Mouse (Mus musculus) T-helper 1 cell (primary cell): ENCODE data around the gene Rer1.
"Not testable (repeated sequence)": the region's sequence is repeated elsewhere in the genome, so short reads cannot be mapped to it uniquely, and the experiment has no call there.

ENCODE experiments used
- in situ Hi-C: fragments of 300-600 bp; cut with MboI, MseI; formaldehyde crosslinking; loops from one replicate; pipeline ENCODE4 v1.15.1; 2025; ENCODE audit warnings: high pct_unique_total_duplicates

Rer1 gene

DNA sequence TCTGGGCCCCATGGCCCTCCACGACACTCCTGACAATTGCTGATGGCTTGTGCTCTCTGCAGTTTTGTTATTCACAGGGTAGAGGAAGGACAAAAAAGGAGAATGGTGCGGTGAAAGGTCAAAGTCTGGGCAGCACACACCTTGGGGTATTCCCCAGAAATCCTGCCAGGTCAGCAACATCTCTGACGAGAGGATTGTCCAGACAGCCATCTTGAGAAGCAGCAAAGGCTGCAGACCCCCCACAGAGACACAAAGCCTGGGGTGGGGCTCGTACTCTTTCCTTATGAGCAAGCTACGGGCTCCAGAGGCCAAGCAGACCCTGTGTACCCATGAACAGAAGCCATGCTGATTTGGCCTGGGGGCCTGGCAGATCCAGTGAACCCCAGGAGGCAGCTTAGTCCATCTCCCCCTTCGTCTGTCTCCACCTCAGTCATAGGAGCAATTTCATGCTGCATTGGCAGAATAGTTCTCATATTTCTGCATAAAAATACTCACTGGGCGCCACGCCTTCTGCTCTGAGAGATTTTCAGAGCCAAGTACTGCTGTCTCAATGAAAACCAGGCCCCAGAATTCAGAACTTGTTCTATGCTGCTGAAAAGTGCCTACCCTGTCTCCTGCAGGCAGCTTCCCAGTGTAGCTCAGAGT is 27.7 kb upstream of the Rer1 start:
- in situ Hi-C loops = no loop called here

DNA sequence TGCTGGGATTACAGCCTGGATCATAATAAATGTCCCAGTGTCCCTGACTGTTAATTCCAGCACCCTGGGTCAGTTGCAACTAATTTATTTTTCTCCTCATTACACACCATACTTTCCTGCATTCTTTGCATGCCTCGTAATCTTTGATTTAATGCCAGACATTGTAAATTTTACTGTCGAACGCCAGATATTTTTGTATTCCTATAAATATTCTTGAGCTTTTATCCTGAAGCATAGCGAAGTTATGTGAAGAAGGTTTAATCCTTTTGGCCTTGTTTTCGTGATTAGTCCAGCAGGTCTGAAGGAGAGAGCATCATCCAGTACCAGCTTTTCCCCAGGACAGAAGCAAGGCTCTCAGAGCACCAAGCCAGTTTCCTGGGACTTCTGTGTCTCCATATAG is 23.3 kb upstream of the Rer1 start:
- in situ Hi-C loops = no loop called here

DNA sequence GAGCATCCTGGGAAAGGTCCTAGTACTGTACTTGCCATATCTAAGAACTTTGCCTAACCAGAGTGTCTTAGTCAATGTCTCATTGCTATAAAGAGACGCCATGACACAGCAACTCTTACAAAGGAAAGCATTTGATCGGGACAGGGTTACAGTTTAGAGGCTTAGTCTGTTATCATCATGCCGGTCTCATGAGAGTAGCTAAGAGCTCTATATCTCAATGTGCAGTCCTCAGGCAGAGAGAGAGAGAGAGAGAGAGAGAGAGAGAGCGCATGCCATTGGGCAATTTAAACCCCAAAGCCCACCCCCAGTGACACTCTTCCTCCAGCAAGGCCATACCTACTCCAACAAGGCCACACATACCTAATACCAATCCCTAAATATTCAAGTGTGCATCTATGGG is 21.7 kb upstream of the Rer1 start:
- in situ Hi-C loops = no loop called here

DNA sequence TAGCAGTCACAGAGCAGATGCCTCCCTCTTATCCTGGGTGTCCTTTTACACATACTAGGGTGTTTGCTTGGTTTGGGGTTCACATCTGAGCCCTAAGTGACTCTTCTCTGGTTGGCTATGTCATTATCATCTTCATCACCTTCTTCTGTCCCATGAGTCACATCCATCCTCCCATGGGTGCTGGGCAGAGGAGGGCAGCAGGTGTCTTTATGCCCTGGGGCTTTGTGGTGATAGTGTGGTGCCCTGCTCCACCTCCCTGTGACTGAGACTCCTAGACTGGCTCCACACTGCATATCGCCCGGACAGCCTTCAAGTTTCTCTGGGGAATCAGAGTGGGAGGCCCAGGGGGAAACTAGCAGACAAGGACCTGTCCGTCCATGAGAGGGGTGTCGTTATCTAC is 12.4 kb upstream of the Rer1 start:
- in situ Hi-C loops = loop anchor here (5.0 kb wide), 1 partner anchor 149 kb away; the partner anchor contains the start of gene Faap20

DNA sequence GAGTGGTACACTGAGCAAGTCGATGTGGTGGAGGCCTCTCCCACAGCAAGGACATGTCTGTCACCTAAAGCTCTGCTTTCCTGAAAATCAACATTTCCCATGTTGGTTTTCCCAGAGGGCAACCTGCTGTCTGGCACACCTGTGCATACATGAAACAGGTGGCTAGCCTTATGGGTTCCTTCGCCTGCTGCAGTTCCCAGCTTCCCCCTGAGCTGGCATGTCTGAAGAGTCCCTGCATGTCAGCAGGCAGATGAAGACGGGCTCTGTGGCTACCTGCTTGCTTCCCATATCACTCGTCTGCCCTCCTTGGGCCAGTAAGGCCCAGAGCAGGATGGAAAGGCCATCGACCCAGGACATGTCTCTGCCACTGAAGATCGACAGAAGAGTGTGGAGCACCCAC is 11.3 kb upstream of the Rer1 start:
- in situ Hi-C loops = loop anchor here (5.0 kb wide), 1 partner anchor 150 kb away; the partner anchor contains the start of gene Faap20

DNA sequence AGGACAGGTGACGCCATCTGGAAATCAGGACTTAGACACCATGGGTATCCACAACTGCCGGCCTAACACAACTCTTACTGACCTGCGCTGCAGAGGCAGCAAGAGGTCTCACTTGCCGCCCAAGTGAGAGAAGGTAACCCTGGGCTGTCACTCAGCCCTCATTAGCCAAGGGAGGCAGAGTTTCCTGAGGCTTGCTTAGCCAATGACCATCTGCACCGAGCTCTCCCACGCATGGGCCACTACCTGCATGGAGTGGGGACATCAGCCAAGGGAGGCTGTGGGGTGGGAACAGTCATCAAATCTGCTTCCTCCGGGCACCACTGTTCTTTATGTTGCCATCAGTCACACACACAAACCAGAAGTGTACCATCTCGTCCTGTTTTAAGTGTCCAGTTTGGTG is 9.8 kb upstream of the Rer1 start:
- in situ Hi-C loops = loop anchor here (5.0 kb wide), 1 partner anchor 151 kb away; the partner anchor contains the start of gene Faap20

DNA sequence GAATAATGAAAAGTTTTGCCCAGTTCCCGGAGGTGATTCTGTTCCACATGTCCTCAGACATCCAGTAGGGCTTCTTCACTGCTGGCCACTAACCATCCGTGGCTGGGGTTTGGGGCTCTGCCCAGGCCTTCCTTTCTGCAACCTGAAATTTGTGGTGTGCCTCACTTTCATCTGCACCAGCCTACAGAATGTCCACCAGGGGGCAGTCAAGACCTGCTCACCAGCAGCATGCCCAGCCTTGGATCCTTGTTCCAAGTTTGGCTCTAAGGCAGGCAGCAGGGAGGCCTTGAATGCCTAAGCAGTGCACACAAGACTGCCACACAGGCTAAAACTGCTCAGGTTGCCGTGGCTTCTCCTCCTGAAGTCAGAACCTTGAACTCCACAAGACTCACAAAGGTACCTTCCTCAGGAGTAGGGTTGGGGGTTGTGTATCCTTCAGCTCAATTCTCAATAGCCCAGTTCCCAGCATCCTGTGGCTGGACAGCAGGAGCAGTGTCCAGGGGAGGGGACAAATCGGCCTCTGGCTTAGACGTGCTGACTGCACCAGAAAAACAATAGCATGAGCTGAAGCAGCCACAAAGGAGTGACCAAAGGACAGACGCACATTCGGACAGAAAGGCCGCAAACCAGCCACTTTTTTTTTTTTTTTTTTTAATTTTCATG is 9.2 kb upstream of the Rer1 start:
- in situ Hi-C loops = loop anchor here (5.0 kb wide), 1 partner anchor 152 kb away; the partner anchor contains the start of gene Faap20

DNA sequence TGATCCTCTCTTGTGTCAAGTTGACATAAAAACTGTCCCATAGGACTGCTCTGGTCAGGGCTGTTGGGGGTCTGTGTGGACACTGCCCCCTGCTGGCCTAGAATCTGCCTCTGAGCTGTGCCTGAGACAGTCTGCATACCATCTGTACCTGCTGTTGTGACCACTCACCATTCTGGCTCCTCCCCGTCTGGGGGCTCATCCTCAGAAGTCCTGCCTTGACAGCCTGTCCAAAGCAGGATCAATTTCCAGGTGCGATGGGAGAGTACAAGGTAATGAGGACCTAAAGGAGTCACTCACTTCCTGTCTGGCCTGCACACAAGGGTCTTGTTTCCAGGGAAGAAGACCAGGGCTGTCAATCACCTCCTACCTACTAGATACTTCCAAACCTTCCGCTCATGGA is 8.4 kb upstream of the Rer1 start:
- in situ Hi-C loops = no loop called here

DNA sequence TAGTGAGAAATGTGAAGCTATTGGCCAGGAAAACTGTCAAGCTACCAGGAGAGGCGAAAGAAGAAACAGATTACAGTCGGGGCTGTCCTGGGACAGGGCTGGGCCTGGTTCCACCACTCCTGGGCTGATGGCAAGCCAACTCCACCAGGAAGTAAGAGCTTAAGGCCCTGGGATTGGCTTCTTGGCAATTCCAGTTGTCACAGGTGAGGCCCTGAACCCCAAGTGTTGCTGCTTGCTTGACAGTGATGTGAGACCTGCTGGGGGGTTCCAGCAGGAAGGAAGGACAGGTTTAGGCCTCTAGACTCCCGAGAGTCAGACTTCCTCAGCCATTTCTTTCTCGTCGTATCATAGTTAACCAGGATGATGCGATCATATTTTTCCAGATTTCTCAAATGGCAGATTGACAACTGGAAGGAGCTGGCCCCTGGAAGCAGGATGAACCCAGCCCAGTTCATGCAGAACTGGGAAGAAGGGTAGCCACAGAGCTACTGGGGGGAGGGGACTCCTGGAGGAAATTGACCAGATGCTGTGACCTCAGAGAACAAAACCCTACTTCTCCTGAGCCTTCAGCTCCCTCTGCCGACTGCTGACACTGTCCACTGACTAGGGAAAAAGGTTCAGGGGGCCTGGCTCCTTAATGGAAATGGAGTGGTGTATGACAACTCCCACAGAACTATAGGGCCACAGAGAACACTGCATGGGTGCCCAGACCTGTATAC is 7.4 kb upstream of the Rer1 start:
- in situ Hi-C loops = no loop called here

DNA sequence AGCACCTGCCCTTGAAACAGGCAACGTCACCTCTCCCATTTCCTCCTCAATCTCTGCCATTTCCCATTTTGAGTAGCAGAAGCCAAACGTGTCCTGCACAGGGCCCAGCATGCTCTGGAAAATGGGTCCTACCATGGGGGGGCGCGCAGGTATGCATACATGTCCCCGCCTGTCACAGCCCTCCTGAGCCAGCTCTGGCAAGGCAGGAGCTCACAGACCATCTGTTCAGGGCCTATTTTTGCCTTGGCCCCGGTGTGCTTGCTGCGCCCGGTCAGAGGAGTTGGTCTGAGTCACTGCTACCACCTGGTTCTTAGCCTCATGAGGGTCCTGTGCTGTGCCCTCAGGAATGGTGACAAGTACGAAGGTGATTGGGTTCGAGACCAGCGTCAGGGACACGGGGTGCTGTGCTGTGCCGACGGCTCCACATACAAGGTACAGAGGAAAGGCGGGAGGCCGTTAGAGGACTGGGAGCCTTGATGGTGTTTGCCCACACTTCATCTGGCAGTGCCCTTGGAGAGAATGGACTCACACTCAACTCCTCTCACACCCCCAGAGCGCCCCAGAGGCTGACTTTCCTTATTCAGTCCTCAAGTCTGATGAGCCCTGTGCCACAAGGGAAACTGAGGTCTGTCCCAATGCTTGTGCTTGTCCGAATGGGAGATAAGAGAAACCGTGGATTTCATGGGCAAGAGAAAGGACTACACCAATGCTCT is 6.7 kb upstream of the Rer1 start:
- in situ Hi-C loops = no loop called here

DNA sequence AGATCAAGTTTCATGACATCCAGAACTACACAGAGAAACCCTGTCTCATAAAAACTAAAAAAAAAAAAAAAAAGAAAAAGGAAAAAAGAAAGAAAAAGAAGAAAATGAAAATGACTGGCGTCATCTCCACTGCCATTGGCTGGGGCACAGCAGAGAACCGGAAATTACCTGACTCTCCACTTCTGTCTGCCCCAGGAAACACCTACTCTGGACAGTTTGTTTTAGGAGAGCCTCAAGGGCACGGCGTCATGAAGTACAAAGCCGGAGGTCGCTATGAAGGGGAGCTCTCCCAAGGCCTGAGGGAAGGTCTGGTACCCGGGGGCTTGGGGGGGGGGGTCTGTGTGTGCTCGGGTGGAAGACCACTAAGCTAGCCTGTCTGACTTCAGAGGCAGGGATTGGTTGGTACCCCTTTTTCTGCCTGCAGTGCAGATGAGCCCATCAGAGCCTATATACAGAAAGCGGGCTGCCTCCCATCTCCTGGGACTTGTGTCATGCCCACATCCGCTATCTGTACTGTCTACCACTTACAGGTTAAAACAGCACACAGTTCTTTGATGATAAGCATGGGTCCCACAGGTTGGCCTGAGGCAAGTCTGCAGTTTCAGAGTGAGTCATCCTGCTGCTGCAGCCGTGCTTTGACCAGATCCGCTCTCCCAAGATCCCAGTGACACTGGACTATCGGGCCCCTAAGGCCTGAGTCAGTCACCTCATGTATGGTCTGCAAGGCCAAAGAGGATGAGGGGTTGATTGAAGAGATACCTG is 4.7 kb upstream of the Rer1 start:
- in situ Hi-C loops = no loop called here

DNA sequence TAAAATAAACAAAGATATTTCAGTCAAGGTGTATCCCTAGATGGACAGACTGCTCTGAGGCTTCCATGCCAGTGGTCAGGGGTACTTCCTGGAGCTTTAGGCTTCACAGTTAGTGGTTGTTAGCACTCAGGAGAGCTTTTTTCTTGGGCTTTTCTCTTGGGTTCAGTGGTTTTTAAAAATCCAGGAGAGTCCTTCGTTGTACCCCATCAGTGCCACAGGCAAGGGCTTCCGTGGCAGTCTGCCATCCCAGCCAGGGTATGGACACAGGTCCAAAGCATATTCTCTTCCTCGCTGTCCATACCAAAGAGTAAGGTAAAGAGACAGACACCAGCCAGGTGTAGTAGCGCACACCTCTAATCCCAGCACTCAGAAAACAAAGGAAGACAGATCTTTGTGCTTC is 4.0 kb upstream of the Rer1 start:
- in situ Hi-C loops = no loop called here

DNA sequence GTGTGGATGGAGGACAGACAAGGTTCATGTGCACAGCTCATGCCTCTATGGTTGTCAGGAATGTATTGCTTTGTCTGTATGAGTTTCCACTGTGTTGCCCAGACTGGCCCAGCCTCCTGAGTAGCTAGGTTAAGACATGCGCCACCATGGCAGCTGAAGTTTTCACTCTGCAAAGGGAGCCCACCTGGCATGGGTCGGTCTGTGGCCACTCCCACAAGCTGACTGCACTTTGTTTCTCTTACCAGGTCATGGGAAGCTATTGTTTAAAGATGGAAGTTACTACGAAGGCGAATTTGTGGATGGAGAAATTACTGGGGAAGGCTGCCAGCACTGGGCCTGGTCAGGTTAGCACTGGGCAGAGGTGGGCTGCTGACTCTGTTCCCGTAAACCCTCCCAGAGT is 3.1 kb upstream of the Rer1 start:
- in situ Hi-C loops = no loop called here

DNA sequence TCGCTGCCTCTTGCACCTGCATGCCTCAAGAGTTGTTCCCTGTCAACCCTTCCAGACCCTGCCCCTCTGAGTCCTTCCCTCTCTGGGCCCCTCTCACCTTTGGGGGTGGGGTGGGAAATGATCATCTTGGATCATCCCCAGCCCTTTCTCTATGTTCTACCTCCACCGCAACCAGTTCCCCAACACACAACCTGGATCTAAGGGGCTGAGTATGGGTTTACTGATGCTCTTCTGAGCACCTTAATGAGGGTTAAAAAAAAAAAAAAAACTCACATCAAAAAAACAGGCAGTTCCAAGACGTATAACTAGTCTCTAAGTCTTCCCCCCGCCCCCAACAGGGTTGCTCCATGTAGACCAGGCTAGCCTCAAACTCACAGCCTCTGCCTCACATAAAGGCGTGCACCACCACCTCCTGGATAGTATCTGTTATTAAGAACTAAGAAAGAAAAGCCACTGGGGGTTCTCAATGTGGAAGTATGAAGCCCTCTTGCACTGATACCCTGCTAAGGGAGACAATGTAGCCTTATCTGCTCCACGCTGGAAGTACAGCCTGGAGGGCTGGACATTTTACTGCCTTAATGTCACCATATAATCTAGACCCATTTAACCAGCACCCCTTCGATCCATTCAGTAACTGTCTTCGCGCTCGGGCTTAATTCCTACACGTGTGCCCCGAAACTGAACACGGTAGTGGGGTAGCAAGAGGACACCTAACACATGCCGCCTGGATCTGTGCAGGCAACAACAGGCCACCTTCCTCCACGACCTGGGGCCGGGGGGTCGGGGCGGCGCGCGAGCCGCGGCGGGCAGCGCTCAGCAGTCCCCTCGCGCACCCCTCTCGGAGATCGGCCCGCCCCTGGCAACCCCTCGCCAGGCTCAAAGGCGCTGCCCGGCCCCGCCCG is 725 bp downstream of the Rer1 start:
- in situ Hi-C loops = no loop called here

DNA sequence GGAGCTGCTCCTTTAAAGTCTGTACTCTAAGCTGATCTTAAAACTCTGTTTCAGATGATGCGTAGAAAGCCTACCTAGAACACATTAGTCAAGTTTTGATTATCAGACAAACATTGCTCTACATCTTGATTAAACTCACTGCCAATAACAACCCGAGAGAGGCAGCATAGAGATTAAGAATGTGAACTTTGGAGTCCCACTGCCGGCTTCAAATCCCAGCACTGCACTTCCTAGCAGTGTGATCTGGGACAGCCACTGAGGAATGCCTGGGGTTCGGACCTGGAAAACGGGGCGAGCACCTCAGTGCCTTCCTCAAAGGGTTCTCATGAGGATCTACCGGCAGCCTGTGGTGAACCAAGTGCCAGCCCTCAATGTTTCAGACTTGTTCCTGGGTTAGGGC is 1.8 kb downstream of the Rer1 start:
- in situ Hi-C loops = no loop called here

DNA sequence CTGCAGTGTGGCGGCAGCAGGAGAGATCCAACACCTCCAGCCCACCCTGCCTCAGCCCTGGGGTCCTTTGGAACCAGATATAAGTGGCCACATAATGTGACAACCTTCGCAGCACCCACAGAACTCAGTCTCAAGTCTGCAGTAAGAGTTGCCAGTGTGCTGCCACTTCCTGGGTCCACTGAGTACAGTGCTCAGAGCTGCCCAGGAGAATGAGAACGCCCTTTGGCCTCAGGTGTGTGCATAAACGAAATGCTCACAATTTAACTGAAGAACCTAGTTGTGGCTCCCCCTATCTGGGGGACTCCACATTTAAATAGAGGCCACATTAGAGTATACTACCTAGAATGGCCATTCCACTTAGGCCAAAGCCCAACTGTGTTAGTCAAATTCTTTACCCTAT is 2.6 kb downstream of the Rer1 start:
- in situ Hi-C loops = no loop called here

DNA sequence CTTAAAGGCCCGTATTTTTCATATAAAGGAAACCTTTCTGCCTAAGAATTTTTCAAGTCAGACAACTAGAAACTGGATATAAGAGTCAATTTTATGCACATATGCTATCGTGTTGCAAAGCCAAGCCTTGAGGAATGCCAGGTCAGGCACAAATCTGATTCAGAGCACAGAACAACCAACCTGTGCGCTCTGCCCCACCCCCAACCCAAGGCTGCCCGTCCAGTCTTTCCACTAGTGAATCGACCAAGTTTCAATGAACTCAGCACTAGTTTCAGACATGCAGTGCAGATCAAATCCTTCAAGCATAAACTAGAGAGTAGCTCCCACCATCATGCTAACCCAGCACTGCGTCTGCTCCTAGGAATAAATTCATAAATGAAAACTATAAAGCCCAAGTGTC is 6.5 kb downstream of the Rer1 start:
- in situ Hi-C loops = no loop called here

DNA sequence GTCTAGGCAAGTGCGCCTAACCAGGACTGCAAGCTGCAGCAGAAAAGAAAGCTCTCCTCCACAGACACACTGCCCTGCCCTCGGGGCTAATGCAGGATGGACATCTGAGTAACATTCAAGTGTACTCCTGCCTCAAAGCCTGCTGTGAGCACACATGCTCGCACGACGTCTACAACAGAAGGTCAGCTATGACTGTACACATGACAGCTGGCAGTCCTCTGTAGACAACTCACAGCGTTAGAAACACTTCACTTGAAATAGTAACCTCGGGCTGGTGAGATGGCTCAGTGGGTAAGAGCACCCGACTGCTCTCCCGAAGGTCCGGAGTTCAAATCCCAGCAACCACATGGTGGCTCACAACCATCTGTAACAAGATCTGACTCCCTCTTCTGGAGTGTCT is 7.4 kb downstream of the Rer1 start:
- in situ Hi-C loops = not testable (repeated sequence)

DNA sequence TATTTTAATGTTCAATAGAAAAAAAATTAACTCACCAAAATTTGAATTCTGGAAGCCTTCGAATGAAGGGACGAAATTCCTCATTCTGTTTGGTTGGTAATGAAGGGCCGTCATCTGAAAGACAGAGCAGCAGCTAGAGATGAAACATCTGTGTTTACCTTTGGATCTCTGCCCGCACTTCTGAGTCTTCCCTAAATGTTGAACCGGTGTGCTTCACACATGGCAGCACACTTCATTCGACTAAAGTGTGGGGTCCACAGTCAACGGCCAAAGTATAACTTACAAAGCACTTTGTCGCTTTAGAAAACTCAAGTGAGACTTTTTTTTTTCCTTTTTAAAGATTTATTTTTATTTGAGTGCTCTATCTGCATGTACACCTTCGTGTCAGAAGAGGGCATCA is 9.5 kb downstream of the Rer1 start:
- in situ Hi-C loops = no loop called here

DNA sequence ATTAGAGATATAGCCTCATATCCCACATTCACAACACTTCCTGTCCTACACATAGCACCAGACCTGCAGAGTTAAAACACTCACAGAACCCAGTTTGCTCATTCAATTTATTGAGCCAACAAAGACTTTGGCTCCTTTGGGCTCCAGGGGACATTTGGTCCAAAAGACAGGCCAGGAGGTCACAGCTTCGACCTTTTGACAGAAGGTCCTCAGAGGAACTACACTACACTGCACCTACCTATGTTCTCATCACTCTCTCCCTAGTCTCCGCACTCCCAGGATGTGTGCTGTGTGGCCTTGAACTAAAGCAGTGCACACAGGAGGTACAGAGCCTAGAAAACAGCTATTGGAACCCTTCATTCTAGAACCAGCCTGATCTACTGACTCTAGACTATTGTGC is 10.4 kb downstream of the Rer1 start:
- in situ Hi-C loops = no loop called here
